Mouse (Mus musculus) heart, adult 11 months (tissue): ENCODE measurements around the gene Ddx31.

ENCODE experiments used
- DNase-seq: peaks from one replicate; pipeline ENCODE4 v3.0.0; 2022

The Ddx31 gene

DNA sequence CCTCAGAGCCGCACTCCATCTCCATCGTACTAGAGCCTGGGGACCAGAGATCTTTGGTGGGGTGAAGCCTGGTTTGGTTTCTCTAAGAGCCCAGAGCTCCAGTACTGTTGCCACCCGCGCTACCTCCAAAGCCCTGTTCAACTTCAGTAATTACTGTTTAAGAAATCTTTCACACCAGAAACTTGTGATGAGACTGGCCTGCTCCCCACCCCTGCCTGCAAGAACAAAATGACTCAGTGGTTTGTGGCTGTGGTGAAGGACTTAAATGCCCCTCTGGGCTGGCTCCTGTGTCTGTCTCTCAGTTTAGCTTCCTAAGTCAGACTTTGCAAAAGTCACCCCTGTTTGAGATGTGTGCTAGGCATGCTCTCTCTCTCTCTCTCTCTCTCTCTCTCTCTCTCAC is 72.8 kb downstream of the Ddx31 start:
- DNase-seq: no peak

DNA sequence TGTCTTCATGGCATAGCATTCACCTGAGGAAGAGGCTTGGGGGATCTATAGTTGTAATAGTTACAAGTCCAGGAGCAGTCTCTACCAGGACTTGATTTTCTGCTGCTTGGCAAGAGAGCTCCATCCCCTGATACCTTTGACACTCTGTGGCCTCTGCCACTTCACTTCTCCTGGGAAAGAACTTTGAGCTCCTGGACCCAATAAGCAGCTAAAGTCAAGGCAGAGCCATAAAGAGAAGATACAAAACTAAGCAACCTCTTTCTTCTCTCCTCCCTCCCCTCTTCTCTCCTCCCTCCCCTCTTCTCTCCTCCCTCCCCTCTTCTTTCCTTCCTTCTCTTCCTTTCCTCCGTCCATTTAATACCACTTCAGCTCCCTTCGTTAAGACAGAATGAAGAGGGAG is 73.9 kb downstream of the Ddx31 start:
- DNase-seq: no peak

DNA sequence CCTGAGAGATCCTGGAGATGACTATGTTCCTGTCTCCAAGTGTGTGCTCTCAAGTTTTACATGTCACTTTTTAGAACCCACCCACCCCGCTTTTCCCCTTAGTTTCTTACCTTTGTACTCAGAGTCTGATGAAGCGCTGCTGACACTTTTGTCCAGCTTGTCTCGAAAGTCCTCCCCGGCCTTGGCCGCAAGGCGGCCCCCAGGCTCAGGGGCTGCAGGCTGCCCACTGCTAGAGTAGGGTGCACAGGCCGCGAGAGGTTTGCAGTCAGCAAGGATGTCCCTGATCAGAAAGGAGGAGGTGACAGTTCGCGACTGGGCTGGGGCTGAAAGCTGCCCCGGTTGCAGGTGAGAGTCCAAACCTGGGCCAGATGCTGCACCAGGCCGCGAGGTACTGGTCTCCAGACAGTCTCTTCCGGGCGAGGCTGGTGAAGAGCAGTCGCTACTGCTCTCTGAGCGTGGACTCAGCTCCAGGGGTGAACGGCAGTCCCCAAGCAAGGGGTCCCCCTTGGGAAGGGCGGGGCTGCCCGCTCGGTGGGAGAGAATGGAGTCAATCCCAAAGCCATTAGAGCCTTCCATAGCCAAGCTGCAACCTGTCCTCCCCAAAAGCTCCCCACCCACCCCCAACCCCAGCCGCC is 75.0 kb downstream of the Ddx31 start:
- no peak for DNase-seq

DNA sequence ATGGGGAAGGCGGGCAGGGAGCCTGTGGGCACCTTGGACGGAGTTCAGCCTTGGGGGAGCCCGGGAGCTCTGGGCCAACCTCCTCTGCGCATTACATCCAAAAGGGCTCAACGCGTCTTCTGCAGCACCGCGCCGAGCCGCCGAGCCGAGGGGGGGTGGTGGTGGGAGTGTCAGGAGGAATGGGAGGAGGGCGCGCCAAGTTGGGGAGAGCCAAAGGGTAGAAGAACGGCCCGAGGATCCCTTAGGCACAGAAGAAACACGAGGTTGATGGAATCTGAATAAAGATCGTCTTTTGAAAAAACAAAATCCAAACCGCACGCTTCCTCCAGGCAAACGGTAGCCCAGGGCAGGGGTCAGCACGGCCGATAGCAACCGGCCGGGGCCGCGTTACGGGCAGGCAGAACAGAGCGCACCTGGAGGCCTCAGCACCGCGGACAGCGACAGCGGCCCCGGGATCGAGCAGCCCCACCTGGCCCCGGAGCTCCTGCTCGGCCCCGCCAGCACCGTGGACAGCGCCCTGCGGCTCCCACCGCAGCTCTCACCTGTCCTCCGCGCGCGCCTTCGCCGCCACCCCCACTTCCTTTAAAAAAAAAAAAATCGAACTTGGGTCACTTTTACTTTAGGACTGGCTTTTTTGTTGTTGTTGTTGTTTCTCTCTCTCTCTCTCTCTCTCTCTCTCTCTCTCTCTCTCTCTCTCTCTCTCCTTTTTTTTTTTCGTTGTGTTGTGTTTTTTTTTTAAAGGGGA is 75.7 kb downstream of the Ddx31 start:
- DNase-seq: no peak

DNA sequence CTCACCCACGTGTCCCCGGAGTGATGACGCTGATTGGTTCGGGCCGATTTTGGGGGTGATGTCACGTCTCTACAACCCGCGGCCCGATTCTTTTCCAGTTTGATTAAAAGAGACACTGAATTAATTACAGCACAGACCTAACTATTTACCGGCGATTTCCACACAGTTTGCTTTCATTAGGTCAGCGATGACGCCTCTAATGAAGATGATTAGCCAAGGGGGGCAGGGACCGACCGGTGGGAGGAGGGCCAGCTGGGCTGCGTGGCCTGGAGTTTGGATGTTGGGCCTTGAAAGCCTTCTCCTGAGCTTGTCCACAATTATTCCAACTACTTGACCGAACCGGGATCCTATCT is 76.3 kb downstream of the Ddx31 start, which contains the start of gene Barhl1:
Gene Barhl1 (minus strand): TSS at position 156 of the 353 bp plus-strand sequence.
- DNase-seq: no peak

DNA sequence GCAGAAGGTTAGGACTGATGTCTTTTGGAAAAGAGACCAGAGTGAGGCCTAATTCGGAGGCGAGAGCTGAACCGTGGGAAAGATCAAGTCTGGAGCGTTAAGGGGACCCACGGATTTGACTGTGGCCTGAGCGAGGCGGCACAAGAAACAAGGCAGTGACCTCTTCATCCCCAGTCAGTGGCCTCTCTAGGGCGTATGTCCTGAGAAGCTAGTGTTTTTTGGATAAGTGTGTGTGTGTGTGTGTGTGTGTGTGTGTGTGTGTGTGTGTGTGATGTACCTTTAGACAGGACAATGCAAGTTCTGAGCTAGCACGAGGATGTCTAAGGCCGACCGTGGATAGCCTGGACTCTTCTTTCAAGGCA is 76.9 kb downstream of the Ddx31 start:
- no peak for DNase-seq

- DNase-seq: no peak
Observed at GRCm38 (mm10) chr2:28917518-28918361, 77.5 kb downstream of the Ddx31 start.

DNA sequence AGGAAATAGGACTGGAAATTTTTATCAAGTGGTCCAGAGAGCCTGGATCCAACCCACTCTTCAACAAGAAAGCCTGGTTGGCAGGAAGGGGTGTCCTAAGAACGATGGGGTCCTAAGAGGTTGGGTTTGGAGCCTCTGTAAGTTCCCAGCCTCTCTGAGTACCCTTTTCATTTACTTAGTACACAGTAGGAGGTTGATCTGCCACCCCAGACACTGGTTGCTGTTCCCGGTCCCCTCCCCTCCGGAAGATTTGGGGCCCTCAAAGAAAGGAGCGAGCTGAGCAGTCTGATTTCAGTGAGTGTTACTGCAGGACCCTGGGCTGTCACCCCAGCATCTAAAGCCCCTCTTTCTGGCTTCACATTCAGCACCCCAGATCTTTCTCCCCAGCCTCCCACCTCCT is 78.8 kb downstream of the Ddx31 start:
- DNase-seq: no peak

GRCm38 (mm10) chr2:28923912-28924311 is 83.7 kb downstream of the Ddx31 start:
- no peak for DNase-seq

GRCm38 (mm10) chr2:28930571-28930970 is 90.4 kb downstream of the Ddx31 start:
- no peak for DNase-seq

DNA sequence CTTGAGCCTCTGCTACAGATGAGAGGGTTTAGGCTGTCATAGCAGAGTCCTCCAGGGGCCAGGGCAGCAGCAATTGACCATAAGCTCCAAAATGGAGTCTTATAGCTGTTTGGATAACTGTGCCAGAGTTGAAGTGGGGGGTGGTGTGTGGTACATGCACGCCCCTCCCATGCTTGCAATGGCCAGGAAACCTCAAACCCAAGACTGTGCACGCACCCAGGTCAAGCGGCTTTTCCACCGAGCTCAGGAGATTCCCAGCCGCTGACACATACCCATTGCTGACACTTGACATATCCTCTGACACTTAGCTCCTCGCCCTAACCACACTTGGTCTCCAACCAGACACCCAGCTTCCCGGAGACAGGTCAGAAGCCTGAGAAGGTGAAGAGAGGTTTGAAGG is 98.8 kb downstream of the Ddx31 start:
- DNase-seq: no peak

- DNase-seq: no peak
Observed at GRCm38 (mm10) chr2:28943666-28944516, 103.7 kb downstream of the Ddx31 start.

- DNase-seq: no peak
Observed at GRCm38 (mm10) chr2:28945388-28945787, 105.2 kb downstream of the Ddx31 start.

- no peak for DNase-seq
Observed at GRCm38 (mm10) chr2:28946312-28946711, 106.1 kb downstream of the Ddx31 start.

GRCm38 (mm10) chr2:28952981-28953380 is 112.8 kb downstream of the Ddx31 start:
- no peak for DNase-seq

DNA sequence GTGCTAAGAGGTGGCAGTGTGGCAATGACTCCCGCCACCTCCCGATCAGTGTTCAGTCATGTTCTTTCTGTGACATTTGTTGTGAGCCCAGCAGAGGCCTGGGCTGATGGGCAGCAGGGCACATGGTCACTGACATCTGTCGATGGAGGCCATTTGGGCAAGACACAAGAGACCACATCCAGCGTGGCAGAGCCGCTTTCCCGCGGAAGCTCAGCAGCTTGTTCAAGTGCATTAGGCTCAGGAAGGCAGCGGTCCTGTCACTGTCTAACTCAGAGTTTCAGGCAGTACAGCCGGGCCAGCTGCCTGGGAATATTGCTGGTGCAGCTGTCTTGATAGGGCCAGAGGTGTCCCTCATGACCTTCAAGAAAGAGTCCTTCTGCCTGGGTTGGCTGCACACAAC is 114.4 kb downstream of the Ddx31 start:
- no peak for DNase-seq
